Mouse (Mus musculus) lung, adult 2 months (tissue): ENCODE data around the gene Tmeff1. TPM values are rescaled to one million over a fixed set of nuclear protein-coding genes. Genes with fewer than 3 reads are reported as not detected.

Source experiments
- DNase-seq: peaks from one replicate; pipeline ENCODE4 v3.0.0; 2022
- H3K4me1 ChIP-seq: fragments of 200-500 bp; 2 replicates; pipeline ENCODE4 v1.6.1; 2011; ENCODE audit warnings: low read length; ENCODE audit not compliant: control insufficient read depth, insufficient read depth
- H3K4me3 ChIP-seq: fragments of 200-500 bp; replicated peaks from 2 replicates; pipeline ENCODE3; 2011; ENCODE audit warnings: low read depth, mild to moderate bottlenecking, control low read depth, low read length; ENCODE audit errors: extremely low read depth
- CTCF ChIP-seq: fragments of 200-500 bp; IDR thresholded peaks from 2 replicates; pipeline ENCODE4 v1.5.1; 2011; ENCODE audit warnings: mild to moderate bottlenecking, low read length, control low read depth; ENCODE audit not compliant: insufficient read depth
- POLR2A ChIP-seq: fragments of 200-500 bp; IDR thresholded peaks from 2 replicates; pipeline ENCODE4 v1.6.1; 2011; ENCODE audit warnings: low read depth, mild to moderate bottlenecking, control low read depth, low read length, borderline replicate concordance; ENCODE audit errors: extremely low read depth
- WGBS: fragments of 180-500 bp; shearing (Covaris S2); methylation state at CpG from one replicate; pipeline ENCODE4 v1.1.7; 2018; 5-methylcytosine and 5-hydroxymethylcytosine counted together
- polyA plus RNA-seq: library from polyadenylated mRNA; depleted of rRNA; stranded (reverse); fragments of >200 nt; gene quantifications from 2 replicates; pipeline ENCODE4 v1.2.3, GENCODE M21; 2012

Gene Tmeff1
- polyA plus RNA-seq, 1 experiment, result 20.8 TPM

GRCm38 (mm10) chr4:48660619-48661575 is 75.9 kb downstream of the Tmeff1 start:
- 80% methylated on average over 7 of the region's 7 CpGs for WGBS
- no peaks in the 10 kb centered on the region for H3K4me1 ChIP-seq
- no peak for DNase-seq
- H3K4me3 ChIP-seq, result no peak overlapping the region
- TF ChIP-seq POLR2A (no peak), CTCF (no peak)

- 71% methylated on average over 10 of the region's 10 CpGs for WGBS
- DNase-seq, result no peak
- no peaks in the 10 kb centered on the region for H3K4me1 ChIP-seq
- TF ChIP-seq CTCF (no peak), POLR2A (no peak)
- no peak within 1 kb of the TSS for H3K4me3 ChIP-seq
Observed at GRCm38 (mm10) chr4:48663271-48663670, 78.3 kb downstream of the Tmeff1 start, which contains the start of gene Cavin4. Gene Cavin4 (plus strand): TSS chr4:48663514.

- Histone ChIP-seq H3K4me3 (no peak overlapping the region), H3K4me1 (no peaks in the 10 kb centered on the region)
- no peak for DNase-seq
- TF ChIP-seq CTCF, result no peak
- 91% methylated on average over 6 of the region's 6 CpGs for WGBS
Observed at GRCm38 (mm10) chr4:48664021-48664420, 79.0 kb downstream of the Tmeff1 start.

DNA sequence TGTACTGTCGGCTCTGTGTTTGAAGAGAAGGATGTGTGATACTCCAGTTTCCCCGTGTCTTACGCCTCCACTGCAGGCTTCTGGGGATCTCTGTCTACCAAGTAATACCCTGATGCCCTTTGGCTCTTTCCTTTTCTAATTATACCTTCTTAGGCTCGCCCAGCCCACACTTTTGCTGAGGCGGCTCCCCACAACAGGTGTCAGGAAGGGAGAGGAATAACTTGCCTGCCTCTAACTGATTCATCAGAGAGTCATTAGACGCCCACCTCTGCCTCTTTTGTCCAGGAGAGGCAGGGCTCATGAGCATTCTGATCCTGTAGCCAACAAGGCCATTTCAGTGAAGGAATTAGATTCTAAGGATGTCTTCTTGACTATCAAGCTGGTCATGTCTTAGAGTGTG is 82.3 kb downstream of the Tmeff1 start:
- H3K4me1 ChIP-seq, result no peaks in the 10 kb centered on the region
- WGBS, result 93% methylated on average over 6 of the region's 6 CpGs
- no peak for DNase-seq
- no peak overlapping the region for H3K4me3 ChIP-seq
- TF ChIP-seq POLR2A, result no peak
- TF ChIP-seq CTCF, result no peak

- TF ChIP-seq POLR2A (no peak), CTCF (no peak)
- Histone ChIP-seq H3K4me1 (0 out of 2 replicates have a peak, but pooled peaks cover 2% of the 10 kb centered on the region), H3K4me3 (no peak overlapping the region)
- 61% methylated on average over 5 of the region's 5 CpGs for WGBS
- no peak for DNase-seq
Observed at GRCm38 (mm10) chr4:48672915-48673314, 87.9 kb downstream of the Tmeff1 start.

GRCm38 (mm10) chr4:48674412-48674811 is 89.4 kb downstream of the Tmeff1 start:
- 83% methylated on average over 7 of the region's 7 CpGs for WGBS
- Histone ChIP-seq H3K4me1 (0 out of 2 replicates have a peak, but pooled peaks cover 2% of the 10 kb centered on the region), H3K4me3 (no peak overlapping the region)
- DNase-seq, result no peak
- TF ChIP-seq POLR2A, result no peak
- TF ChIP-seq CTCF, result no peak

GRCm38 (mm10) chr4:48676570-48677185 is 91.7 kb downstream of the Tmeff1 start:
- 92% methylated on average over 13 of the region's 13 CpGs for WGBS
- TF ChIP-seq CTCF (no peak), POLR2A (no peak)
- no peak for DNase-seq
- H3K4me3 ChIP-seq, result no peak overlapping the region
- H3K4me1 ChIP-seq, result 0 out of 2 replicates have a peak, but pooled peaks cover 4% of the 10 kb centered on the region

DNA sequence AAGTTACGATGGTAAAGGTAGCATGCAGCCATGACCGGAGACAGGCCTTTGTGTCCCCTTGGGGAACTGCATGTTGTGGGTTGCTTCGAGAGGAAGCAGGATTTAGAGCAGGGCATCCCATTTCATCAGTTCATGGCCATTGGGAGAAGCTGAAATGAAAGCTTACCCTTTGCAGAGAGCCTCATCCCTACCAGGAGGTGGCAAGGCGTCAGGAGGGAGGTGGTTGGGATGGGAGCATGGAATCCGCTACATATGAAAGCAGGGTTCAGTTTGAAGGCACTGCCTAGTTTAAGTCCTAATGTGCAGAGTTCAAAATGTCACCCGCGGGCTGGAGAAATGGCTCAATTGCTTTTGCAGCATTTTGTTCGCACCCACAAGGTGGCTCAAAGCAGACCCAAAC is 92.3 kb downstream of the Tmeff1 start:
- WGBS, result 94% methylated on average over 8 of the region's 8 CpGs

DNA sequence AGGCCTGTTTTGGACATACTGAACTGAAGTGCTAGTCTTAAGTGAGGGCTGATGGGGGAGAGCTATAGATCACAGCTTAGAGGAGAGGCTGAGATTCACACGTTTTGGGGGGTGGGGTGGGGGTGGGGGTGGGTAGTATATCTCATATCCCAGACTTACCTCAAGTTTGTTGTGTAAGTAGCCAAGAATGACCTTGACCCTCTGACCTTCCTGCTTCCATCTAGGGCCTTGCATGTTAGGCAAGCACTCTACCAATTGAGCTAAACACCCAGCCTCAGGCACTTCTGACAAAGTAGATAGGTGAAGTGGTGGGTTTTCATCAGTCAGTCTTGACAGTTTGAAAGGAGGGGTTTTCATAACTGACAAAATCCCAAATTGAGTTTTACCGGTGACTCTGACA is 92.8 kb downstream of the Tmeff1 start:
- TF ChIP-seq POLR2A, result no peak
- no peak for DNase-seq
- H3K4me1 ChIP-seq, result 0 out of 2 replicates have a peak, but pooled peaks cover 4% of the 10 kb centered on the region
- no peak overlapping the region for H3K4me3 ChIP-seq
- WGBS, result 72% methylated on average over 2 of the region's 2 CpGs

More for the DNA sequence above, 92.3 kb downstream of the Tmeff1 start:
- no peak for DNase-seq
- Histone ChIP-seq H3K4me1 (0 out of 2 replicates have a peak, but pooled peaks cover 4% of the 10 kb centered on the region), H3K4me3 (no peak overlapping the region)
- TF ChIP-seq POLR2A, result no peak
